ENCODE assay signal across 1 mouse cellular context in genomic region chr8:94857346-94858173, GRCm38 (mm10).
TF ChIP-seq lines count a peak whose summit lies in the region.

Polr2c (plus strand) TSS chr8:94857450.

TF ChIP-seq in CH12.LX, 34 proteins besides CTCF, POLR2A, EP300 and RAD21 (continued from another document):
- peak; percentile 87 for TF ChIP-seq NELFE (IDR thresholded peaks at IDR 0.05; ENCODE audit: low read depth, low read length)
- peak; percentile 88 for TF ChIP-seq TCF12 (IDR thresholded peaks at IDR 0.05; ENCODE audit: low read depth, low read length)
- 0 out of 2 replicates have a peak, but pooled peaks have one; percentile 29 for TF ChIP-seq MAX (IDR thresholded peaks at IDR 0.05; ENCODE audit: low read length)
- peak; percentile 77; the same call in 1 of the 2 replicates for TF ChIP-seq KAT2A (IDR thresholded peaks at IDR 0.05; ENCODE audit: insufficient replicate concordance, low read length)
- no peak; the same call in 1 of the 2 replicates for TF ChIP-seq SIN3A (IDR thresholded peaks at IDR 0.05; ENCODE audit: low read length)
- TF ChIP-seq IRF4 (IDR thresholded peaks at IDR 0.05; ENCODE audit: low read depth, low read length): peak; percentile 35; the same call in 1 of the 2 replicates
- TF ChIP-seq E2F4 (IDR thresholded peaks at IDR 0.05; ENCODE audit: insufficient replicate concordance, low read depth, low read length): no peak
- no peak for TF ChIP-seq MYC (IDR thresholded peaks at IDR 0.05; ENCODE audit: low read depth, low read length)
- 0 out of 2 replicates have a peak, but pooled peaks have one; percentile 45 for TF ChIP-seq MEF2A (IDR thresholded peaks at IDR 0.05; ENCODE audit: borderline replicate concordance, low read depth, low read length)
- TF ChIP-seq UBTF (IDR thresholded peaks at IDR 0.05; ENCODE audit: low read depth, low read length): 0 out of 2 replicates have a peak, but pooled peaks have one; percentile 53
- no peak for TF ChIP-seq USF2 (conservative IDR thresholded peaks at IDR 0.05; ENCODE audit: low read depth, low read length)
- TF ChIP-seq RCOR1 (conservative IDR thresholded peaks at IDR 0.05; ENCODE audit: low read depth, low read length): no peak
- no peak for TF ChIP-seq POLR2AphosphoS2 (IDR thresholded peaks at IDR 0.05; ENCODE audit: low read depth, low read length)
- no peak for TF ChIP-seq ZKSCAN1 (IDR thresholded peaks at IDR 0.05; ENCODE audit: borderline replicate concordance, low read depth, low read length)
- TF ChIP-seq NRF1 (IDR thresholded peaks at IDR 0.05; ENCODE audit: low read depth, low read length): peak; percentile 87
- no peak for TF ChIP-seq CHD1 (IDR thresholded peaks at IDR 0.05; ENCODE audit: low read depth, low read length)
- TF ChIP-seq PAX5 (IDR thresholded peaks at IDR 0.05; ENCODE audit: low read length): no peak
- TF ChIP-seq HCFC1 (IDR thresholded peaks at IDR 0.05; ENCODE audit: low read depth, low read length): peak; percentile 87
- no peak for TF ChIP-seq JUND (conservative IDR thresholded peaks at IDR 0.05; ENCODE audit: low read depth, low read length)
- TF ChIP-seq USF1 (IDR thresholded peaks at IDR 0.05; ENCODE audit: low read depth, low read length): no peak
- TF ChIP-seq ZMIZ1 (IDR thresholded peaks at IDR 0.05; ENCODE audit: low read depth, low read length): no peak
- no peak for TF ChIP-seq JUN (IDR thresholded peaks at IDR 0.05; ENCODE audit: insufficient read depth, low read depth, low read length)
- TF ChIP-seq ELF1 (IDR thresholded peaks at IDR 0.05; ENCODE audit: low read depth, low read length): peak; percentile 90
- no peak for TF ChIP-seq MAZ (IDR thresholded peaks at IDR 0.05; ENCODE audit: low read depth, low read length)
- TF ChIP-seq ZNF384 (IDR thresholded peaks at IDR 0.05; ENCODE audit: low read depth, low read length): no peak
